ENCODE assay signal across 14 mouse cellular contexts in the genomic region with DNA sequence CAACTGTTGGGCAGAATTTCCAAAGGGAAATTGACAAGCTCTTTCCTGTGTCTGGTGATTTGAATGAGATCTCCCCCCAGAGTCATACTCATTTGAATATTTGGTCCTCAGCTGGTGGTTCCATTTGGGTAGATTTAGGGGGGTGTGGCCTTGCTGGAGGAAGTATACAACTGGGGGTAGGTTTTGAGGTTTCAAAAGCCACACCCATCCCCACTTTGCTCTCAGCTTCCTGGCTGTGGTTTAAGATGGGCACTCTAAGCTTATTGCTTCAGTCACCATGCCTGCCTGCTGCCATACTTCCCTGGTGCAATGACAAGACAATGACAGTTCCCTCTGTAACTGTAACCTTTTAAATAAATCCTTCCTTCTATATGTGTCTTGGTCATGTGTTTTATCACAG. TPM values are rescaled to one million over a fixed set of nuclear protein-coding genes. Genes with fewer than 3 reads are reported as not detected.
A peak's percentile ranks its signal among the peaks of the same experiment; 100 is the strongest.
DNase-seq lines count a peak whose midpoint lies in the region; ATAC-seq and TF ChIP-seq lines count a peak whose summit lies in the region.
"Had no signal": no experiment of that assay in that cellular context is flagged by ENCODE, and none has a peak within 500 bp of the region (broad histone marks: within the 10 kb centered on the region; RNA-seq: fewer than 3 reads in every experiment).

No protein-coding gene starts in this region.

- H3K27me3 ChIP-seq in heart, embryonic 10.5 days (ENCODE audit: insufficient read depth, poor library complexity, severe bottlenecking), result no peaks in the 10 kb centered on the region
- H3K27me3 ChIP-seq in thymus, adult 2 months (ENCODE audit: control insufficient read depth, insufficient read depth, low read length), result no peaks in the 10 kb centered on the region
- no peaks in the 10 kb centered on the region for H3K27me3 ChIP-seq in midbrain, embryonic 14.5 days (ENCODE audit: control insufficient read depth, insufficient read depth, low read length)
- H3K27me3 ChIP-seq in hindbrain, embryonic 13.5 days, result no peaks in the 10 kb centered on the region
- H3K27me3 ChIP-seq: heart, embryonic 12.5 days; midbrain, embryonic 13.5 days; stomach, embryonic 15.5 days had no signal

- H3K4me1 ChIP-seq in heart, embryonic 10.5 days, result no peaks in the 10 kb centered on the region
- H3K4me1 ChIP-seq in thymus, adult 2 months (replicated peaks; ENCODE audit: control insufficient read depth, insufficient read depth, low read length), result no peaks in the 10 kb centered on the region
- no peaks in the 10 kb centered on the region for H3K4me1 ChIP-seq in midbrain, embryonic 14.5 days (ENCODE audit: control insufficient read depth, insufficient read depth, low read length)
- no peaks in the 10 kb centered on the region for H3K4me1 ChIP-seq in hindbrain, embryonic 13.5 days (replicated peaks)
- H3K4me1 ChIP-seq: heart, embryonic 12.5 days; midbrain, embryonic 13.5 days; stomach, embryonic 15.5 days had no signal

- no peaks in the 10 kb centered on the region for H3K36me3 ChIP-seq in heart, embryonic 10.5 days
- H3K36me3 ChIP-seq in thymus, adult 2 months (ENCODE audit: control insufficient read depth, insufficient read depth, low read length), result no peaks in the 10 kb centered on the region
- no peaks in the 10 kb centered on the region for H3K36me3 ChIP-seq in midbrain, embryonic 14.5 days (ENCODE audit: control insufficient read depth, insufficient read depth, low read length)
- H3K36me3 ChIP-seq in hindbrain, embryonic 13.5 days, result no peaks in the 10 kb centered on the region
- H3K36me3 ChIP-seq: heart, embryonic 12.5 days; midbrain, embryonic 13.5 days; stomach, embryonic 15.5 days had no signal

- no peak for TF ChIP-seq CTCF in thymus, adult 2 months (IDR thresholded peaks at IDR 0.05; ENCODE audit: borderline replicate concordance, control insufficient read depth, extremely low read depth, insufficient read depth, low read length, poor library complexity)

- H3K27ac ChIP-seq in heart, embryonic 10.5 days, result no peak overlapping the region
- no peak overlapping the region for H3K27ac ChIP-seq in thymus, adult 2 months (ENCODE audit: control insufficient read depth, insufficient read depth, low read length)
- no peak overlapping the region for H3K27ac ChIP-seq in midbrain, embryonic 14.5 days (replicated peaks; ENCODE audit: low read depth, low read length)
- no peak overlapping the region for H3K27ac ChIP-seq in hindbrain, embryonic 13.5 days
- H3K27ac ChIP-seq: midbrain, embryonic 13.5 days; stomach, embryonic 15.5 days had no signal

- no peak overlapping the region for H3K4me2 ChIP-seq in midbrain, embryonic 14.5 days (ENCODE audit: low read length)
- no peak overlapping the region for H3K4me2 ChIP-seq in hindbrain, embryonic 13.5 days
- H3K4me2 ChIP-seq: heart, embryonic 12.5 days; midbrain, embryonic 13.5 days; stomach, embryonic 15.5 days had no signal

- no peak for TF ChIP-seq POLR2A in thymus, adult 2 months (IDR thresholded peaks at IDR 0.05; ENCODE audit: control insufficient read depth, extremely low read depth, insufficient read depth, low read length, poor library complexity)

- no peak overlapping the region for H3K4me3 ChIP-seq in heart, embryonic 10.5 days
- no peak overlapping the region for H3K4me3 ChIP-seq in thymus, adult 2 months (ENCODE audit: control insufficient read depth, insufficient read depth, low read length)
- H3K4me3 ChIP-seq in midbrain, embryonic 14.5 days (replicated peaks; ENCODE audit: low read depth, low read length), result no peak overlapping the region
- H3K4me3 ChIP-seq in hindbrain, embryonic 13.5 days, result no peak overlapping the region
- H3K4me3 ChIP-seq: heart, embryonic 12.5 days; midbrain, embryonic 13.5 days; stomach, embryonic 15.5 days had no signal

- H3K9me3 ChIP-seq in heart, embryonic 10.5 days, result no peaks in the 10 kb centered on the region; the same call in 1 of the 2 replicates
- no peaks in the 10 kb centered on the region for H3K9me3 ChIP-seq in midbrain, embryonic 14.5 days (ENCODE audit: control insufficient read depth, low read length)
- 0 out of 2 replicates have a peak, but pooled peaks cover 9% of the 10 kb centered on the region for H3K9me3 ChIP-seq in hindbrain, embryonic 13.5 days
- H3K9me3 ChIP-seq: stomach, embryonic 15.5 days had no signal

- DNase-seq in heart, adult 11 months, result peak; percentile 86
- DNase-seq in heart, embryonic 10.5 days (ENCODE audit: low spot score), result no peak
- DNase-seq in naive thymus-derived CD4-positive, alpha-beta T cell, adult 2 months (ENCODE audit: low read depth), result peak; percentile 52
- DNase-seq in thymus, adult 2 months, result peak; percentile 16
- no peak for DNase-seq in gastrocnemius, postnatal 10 days
- no peak for DNase-seq in midbrain, embryonic 14.5 days
- DNase-seq: cerebellum, adult 8-10 months; kidney, postnatal 14 days had no signal

- no peak overlapping the region for H3K9ac ChIP-seq in midbrain, embryonic 14.5 days (replicated peaks; ENCODE audit: low read length)
- H3K9ac ChIP-seq in hindbrain, embryonic 13.5 days, result no peak overlapping the region
- H3K9ac ChIP-seq: heart, embryonic 12.5 days; midbrain, embryonic 13.5 days; stomach, embryonic 15.5 days had no signal

- peak; percentile 98 for ATAC-seq in common myeloid progenitor, adult 5-6 weeks (replicated peaks; ENCODE audit: low read depth, poor library complexity, severe bottlenecking)
- ATAC-seq in midbrain, embryonic 14.5 days (ENCODE audit: low FRiP score, low TSS enrichment), result no peak
- ATAC-seq in hindbrain, embryonic 13.5 days (ENCODE audit: low FRiP score), result no peak
- ATAC-seq: hindbrain, embryonic 16.5 days; midbrain, embryonic 13.5 days had no signal

RNA-seq across cellular contexts. Expression of a gene that starts 29.7 kb away (rescaled TPM):
- 7.8 and 10.8 TPM in 2 replicates for polyA plus RNA-seq in heart, embryonic 10.5 days (2016; fragmentation: Nextera tagmentation; extraction: Ambion mirVana)
- 4.3 and 4.6 TPM in 2 replicates for total RNA-seq in common myeloid progenitor, adult 5-6 weeks (2017)
- 6.2 and 7.9 TPM in 2 replicates for polyA plus RNA-seq in thymus, adult 2 months (2012; rRNA removed)
- 10 to 100 TPM; 60.4 to 64.9 TPM for total RNA-seq in gastrocnemius, postnatal 10 days (2021)
- polyA plus RNA-seq in midbrain, embryonic 14.5 days (2014; fragmentation: Nextera tagmentation; extraction: Ambion mirVana), result 3.8 and 4.6 TPM in 2 replicates
- polyA plus RNA-seq in hindbrain, embryonic 13.5 days (2015; fragmentation: Nextera tagmentation; extraction: Ambion mirVana), result 3.0 and 3.4 TPM in 2 replicates

Comparison
In these comparisons a context has a peak if more than half of its experiments do, and no peak if none do; other contexts are left out.
1. DNase-seq: peak in heart, adult 11 months (single experiment), naive thymus-derived CD4-positive, alpha-beta T cell, adult 2 months (single experiment) and thymus, adult 2 months (single experiment); none in heart, embryonic 10.5 days (single experiment), gastrocnemius, postnatal 10 days (single experiment) and midbrain, embryonic 14.5 days (single experiment).